Mouse (Mus musculus): ENCODE data around the gene Gm20817. TPM values are rescaled to one million over a fixed set of nuclear protein-coding genes. Genes with fewer than 3 reads are reported as not detected.
"Not testable (repeated sequence)": the region's sequence is repeated elsewhere in the genome, so short reads cannot be mapped to it uniquely, and the experiment has no call there.

The Gm20817 gene
- total RNA-seq (2021) = not detected
- long read RNA-seq = 0 reads

- DNase-seq (ENCODE audit: low spot score in 2 of 2) = not testable (repeated sequence)
Observed at GRCm38 (mm10) chrY:68832628-68833027, at the start of gene Gm20817. Gene Gm20817, minus strand, starts transcription at chrY:68832728.

Measured in layer of hippocampus, postnatal 10 days (tissue).